Mouse (Mus musculus) heart, adult 11 months (tissue): ENCODE results near the gene Megf11.

Experiments
- DNase-seq: peaks from one replicate; pipeline ENCODE4 v3.0.0; 2022

The Megf11 gene

DNA sequence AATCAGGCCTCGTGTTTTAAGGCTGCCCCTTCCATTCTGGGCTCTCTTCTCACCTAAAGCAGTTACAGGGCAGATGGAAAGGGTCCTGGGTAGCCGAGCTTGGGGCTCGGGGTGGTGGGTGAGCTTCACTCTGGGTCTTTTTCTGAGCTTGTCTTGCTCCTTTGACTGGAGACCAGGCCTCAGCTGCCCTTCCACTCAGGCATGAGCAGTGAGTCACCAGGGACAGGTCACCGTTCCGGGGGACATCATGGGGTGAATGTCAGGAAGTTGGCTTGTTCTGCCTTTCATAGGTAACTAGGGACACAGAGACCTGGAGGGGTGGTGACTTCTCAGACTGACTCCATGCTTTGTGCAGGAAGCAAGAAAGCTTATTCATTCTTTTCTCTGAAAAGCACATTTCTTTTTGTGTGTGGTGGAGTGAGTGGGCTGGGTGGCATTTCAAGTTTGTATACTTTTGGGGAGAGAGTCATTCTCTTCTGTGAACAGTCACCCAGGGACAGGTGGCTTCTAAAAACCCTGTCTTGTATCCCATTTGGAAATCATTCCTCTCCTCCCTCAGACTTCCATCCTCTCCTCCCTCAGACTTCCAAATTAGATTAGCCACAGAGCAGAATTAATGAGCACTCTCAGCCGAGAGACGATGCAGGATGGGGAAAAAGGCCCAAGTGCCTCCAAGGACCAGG lies 10.0 kb downstream of the Megf11 start:
- DNase-seq: peak; percentile 82

DNA sequence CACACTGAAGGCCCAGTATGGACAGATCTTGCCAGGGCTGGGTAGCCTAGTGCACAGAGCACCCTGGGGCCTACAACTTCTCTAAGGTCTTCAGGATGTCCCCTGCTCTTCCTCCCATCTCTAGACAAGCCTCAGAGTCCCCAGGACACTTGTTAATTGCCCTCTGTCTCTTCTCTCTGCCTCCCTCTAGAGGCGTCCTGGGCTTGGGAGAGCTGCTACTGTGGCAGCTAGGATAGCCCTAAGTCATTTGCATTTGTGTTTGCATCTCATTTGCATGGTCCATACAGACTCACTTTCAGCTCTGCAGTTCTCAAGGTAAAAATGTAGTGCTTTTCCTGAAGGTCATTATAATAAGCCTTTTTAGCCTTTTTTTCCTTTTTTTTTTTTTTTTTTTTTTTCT lies 11.7 kb downstream of the Megf11 start:
- DNase-seq: peak; percentile 42

DNA sequence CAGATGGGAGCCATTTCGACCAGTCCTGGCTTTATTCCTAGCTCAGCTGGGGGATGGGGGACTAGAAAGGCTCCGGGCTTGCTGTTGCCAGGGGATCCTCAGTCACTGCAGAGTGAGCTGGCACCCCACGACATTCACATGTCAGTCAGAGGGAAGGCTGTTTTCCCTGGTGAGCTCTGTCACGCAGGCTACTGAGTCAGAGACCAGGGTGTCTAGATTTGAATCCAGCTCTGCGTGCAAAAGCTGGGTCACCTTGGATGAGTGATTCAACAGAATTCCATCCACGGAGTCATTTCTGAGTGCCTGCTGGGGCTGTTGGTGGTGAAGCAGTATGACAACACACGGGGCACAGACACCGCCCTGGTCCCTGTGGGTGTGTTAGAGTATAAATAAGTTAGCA lies 13.7 kb downstream of the Megf11 start:
- peak; percentile 45 for DNase-seq

DNA sequence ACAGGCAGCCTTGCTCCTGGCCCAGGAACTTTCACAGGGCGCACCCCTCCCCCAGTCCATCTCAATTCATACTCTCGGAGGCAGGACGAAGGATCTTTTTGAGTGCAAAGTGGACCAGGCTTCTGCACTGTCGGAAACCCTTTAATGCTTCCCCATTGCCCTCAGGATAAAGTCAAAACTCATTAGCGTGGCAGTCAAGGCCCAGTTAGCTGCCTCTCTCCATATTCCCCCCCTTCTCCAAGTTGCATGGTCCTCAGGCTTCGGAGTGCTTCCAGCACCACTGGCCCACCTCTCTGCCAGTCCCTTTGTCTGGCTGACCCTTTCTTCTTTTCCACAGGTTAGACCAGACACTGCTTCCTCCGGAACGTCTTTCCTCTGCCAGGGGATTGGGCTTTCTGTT lies 16.7 kb downstream of the Megf11 start:
- DNase-seq: peak; percentile 71

DNA sequence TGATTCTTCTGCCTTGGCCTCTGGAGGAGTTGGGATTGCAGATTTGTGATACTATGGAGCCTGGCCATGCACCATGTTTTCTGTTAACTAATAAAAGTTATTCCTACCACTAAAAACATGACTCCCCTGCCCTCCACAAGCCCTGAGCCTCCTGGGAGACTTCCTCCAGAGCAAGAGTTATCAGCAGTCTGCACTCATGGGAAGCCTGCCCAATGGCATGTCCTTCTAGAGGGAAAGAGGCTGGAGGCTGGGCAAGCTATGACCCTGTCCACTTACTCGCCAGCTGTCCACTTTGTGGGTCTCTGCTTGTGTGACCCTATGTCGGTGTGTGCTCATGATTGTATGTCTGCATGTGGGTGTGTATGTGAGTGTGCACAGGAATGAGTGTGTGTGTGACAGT lies 21.4 kb downstream of the Megf11 start:
- peak; percentile 87 for DNase-seq

DNA sequence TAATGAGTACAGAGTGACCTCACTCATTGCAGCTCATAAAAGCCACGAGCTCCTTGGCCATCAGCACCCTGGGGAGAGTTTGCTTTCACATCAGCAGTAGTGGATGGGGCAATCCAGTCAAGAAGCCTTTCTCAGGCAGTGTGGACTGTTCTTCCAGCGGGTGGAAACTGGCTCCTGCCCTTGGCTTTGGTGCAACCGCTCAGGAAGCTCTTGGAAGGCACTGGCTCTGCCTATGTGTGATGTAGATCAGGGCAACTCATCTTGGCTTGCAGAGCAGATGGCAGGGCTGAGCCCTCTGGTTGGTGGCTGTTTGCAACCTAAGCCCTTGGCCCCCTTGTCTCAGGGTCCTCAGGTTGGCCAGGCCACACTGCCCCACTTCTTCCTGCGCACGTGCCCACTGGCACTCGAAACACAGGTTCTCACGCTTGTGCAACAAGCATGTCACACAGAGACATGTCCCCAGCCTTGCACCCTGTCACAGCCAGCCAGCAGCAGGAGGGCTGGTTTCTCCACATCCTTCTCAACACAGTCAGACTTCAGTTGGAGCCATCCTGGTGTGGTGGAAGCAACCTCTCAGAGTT lies 22.1 kb downstream of the Megf11 start:
- peak; percentile 84 for DNase-seq

DNA sequence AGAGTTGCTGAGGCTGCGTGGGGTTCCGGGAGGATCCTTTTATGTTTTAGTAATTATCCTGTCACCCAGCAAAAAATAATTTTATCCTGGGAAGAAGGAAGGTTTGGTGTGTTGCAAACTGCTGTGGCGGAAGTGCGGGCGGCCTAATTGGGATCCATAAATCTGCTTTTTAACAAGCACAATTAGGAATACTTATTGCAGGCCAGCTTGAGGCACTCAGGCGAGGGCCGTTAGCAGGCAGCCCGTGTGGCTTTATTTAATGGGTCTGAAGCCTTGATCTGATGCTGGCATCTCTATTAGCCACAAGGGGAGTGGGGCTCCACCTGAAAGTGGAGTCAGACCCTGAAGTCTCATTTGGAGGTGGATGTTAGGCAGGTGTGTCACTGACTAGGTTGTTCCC lies 23.4 kb downstream of the Megf11 start:
- DNase-seq: peak; percentile 60

DNA sequence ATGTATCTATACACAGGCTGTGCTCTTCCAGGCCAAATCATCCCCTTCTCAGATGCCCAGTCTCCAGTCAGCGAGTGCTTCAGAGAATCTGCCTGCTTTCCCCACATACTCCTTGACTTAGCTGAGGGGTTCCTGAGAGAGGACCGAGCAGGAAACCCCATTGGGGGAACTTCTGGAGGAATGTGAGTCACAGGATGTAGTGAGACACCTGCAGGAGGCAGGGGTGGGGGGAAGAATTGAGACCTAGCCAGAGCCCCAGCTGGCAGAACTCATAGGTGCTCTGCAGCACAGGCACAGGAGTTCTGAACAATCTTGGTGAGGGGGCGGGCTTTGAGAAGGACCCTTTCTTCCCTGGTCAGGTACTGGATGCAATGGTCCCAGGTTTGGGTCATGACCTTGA lies 35.0 kb downstream of the Megf11 start:
- DNase-seq: peak; percentile 74

DNA sequence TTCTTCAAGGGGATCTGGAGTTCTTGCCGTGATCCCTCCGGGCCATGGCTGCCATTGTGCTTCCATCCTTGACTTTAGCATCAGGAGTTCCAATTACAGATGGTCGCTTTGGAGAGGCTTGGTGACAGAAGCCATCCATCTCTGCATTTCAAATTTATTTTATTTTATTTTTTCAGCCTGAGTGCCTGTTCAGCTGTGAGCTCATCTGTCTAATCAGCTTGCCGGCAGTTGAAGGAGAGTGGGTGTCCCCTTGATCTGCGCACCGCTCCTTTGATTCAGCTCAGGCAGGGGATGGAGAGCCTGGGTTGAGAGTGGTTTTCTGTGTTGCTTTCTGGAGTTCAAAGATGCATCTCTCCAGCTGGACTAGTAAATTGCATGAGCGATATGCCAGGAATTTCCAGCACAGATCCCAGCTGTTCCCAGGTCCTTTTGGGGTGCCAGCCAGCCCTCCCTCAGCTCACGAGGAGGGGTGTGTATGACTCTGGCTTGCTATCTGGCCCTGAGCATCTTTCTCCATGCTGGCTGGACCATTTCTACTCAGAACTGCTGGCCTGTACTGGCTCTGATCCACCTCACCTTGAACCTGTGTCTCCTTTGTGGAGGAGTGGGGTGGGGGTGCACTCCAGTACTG lies 36.7 kb downstream of the Megf11 start:
- DNase-seq: peak; percentile 43

DNA sequence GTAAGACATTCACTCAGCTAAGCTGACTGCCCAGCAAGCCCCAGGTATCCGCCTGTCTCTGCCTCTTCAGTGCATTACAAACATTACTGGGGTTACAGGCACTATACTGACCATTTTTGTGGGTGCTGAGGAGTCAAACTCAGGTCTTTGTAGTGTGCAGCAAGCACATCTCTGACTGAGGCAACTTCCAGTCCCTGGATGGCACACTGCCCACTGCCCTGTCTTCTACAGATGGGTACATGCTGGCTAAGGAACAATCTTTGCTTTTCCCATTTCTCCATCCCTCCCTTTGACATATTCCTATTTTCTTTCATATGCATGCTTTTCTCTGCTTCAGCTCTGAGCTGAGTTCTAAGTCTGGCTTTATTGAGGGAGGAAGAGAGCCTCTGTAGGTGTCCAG lies 38.5 kb downstream of the Megf11 start:
- peak; percentile 33 for DNase-seq

DNA sequence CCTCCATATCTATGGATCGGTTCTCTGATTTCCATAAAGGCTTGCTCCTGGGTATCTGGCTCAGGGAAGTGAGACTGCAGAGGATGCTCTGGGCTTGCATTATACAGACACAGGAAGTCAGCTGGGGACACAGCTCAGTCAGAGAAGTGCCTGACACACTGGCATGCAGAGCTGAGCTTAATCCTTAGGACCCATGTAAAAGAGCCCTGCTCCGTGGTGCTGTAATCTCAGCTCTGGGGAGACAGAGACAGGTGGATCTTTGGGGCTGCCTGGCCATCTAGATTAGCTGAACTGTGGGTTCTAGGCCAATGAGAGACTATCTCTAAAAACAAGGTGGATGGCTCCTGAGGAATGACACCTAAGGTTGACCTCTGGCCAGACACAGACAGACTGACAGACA lies 50.7 kb downstream of the Megf11 start:
- DNase-seq: peak; percentile 62

DNA sequence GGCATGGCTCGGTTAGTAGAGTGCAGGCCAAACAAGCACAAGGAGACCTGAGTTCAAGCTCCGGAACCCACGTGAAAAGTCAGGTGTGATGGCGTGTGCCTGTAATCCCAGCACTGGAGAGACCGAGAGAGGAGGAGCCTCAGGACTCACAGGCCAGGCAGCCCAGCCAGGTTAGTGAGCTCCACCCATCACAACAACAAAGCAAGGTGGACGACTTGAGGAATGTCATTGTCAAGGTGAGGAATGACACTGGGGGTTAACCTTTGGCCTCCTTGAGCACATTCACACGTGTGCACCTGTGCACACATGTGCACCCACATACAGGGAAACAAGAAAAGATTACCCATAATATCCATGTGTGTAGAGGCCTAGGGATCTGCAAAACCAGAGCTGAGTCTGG lies 54.7 kb downstream of the Megf11 start:
- DNase-seq: no peak

DNA sequence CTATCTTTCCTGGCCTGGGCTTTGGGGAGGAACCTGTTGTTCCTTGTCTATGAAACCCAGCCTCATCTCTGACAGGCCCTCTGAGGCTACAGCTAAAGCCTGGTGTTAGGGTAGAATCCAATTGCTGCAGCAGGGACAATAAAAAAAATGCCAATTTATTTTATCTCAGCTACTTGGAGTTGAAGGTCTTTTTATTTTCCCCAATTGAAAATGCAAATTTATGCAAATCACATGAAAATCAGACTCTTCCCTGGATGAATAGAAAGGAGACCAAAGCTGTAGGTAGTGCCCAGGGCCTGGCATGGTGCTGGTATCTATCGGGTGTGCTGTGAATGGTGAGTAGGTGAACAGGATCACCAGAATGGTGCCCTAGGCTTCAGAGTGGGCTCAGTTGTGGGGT lies 60.6 kb downstream of the Megf11 start:
- no peak for DNase-seq

DNA sequence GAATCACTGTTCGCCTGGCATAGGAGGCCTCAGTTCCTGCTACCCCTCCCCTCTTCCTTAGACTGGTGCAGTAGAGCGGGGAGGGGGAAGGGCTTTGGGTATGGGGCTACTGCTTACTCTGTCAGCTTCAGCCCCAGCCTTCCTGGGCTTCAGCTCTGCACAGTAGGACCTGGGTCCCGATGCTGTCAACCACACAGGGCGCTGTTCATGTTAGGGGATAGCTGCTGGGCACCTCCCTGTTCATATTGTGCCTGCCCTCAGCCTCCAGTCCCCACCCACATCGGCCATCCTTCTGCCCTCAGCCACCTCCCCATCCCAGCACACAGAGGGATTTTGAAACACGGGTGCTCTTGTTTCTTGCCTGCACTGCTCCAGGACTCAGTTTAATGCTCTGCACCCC lies 61.6 kb downstream of the Megf11 start:
- peak; percentile 87 for DNase-seq

DNA sequence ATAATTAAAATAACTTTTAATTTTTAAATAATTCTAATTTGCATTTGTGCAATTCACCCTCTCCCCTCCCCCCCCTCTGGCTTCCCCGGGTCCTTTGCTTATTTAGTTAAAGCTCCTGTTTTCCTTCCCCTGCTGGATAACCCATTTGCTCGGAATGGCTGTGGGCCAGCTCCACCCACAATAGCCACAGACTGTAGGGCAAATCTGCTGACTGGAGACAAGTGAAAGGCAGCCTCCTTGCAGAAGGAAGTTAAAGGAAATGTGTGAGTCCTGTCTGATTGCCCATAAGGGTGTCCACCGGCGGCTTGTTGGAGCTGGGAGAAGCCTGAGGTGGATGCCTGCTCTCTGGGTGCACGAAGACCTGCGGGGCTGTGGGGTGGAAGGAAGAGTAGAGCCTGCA lies 62.1 kb downstream of the Megf11 start:
- peak; percentile 96 for DNase-seq

DNA sequence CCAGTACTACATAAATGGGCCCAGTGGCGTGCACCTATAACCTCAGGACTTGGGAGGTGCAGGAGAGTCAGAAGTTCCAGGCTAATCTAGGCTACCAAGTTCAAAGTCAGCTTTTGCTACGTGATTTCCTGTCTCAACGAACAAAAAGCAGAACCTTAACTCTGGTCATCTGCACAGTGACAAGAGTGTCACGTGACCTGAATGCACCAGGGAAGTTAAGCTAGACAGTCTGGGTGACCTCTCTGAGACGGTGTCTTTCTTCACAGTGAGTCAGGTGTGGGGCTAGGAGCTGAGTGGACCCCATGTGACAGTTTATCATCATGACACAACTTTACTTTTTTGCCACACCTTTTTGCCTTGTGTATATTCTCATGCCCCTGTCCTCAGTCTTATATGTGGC lies 67.3 kb downstream of the Megf11 start:
- no peak for DNase-seq

DNA sequence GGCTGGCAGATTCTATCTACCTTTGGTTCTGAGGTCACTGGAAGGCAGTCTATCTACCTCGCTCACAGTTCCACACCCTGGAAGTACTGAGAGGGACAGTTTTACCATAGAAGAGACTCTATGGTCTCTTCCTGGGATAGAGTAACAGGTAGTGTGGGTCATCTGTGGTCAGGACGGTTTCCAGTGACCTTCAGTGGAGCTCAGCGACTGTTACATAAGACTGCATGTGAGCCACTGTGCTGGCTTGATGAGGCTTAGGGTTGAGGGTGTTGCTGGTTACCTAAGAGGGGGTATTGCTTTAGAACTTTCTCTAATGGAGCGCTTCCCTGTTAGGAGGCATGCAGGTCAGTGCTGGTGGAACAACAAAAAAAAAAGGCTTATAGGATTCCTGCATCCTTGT lies 68.8 kb downstream of the Megf11 start:
- no peak for DNase-seq

DNA sequence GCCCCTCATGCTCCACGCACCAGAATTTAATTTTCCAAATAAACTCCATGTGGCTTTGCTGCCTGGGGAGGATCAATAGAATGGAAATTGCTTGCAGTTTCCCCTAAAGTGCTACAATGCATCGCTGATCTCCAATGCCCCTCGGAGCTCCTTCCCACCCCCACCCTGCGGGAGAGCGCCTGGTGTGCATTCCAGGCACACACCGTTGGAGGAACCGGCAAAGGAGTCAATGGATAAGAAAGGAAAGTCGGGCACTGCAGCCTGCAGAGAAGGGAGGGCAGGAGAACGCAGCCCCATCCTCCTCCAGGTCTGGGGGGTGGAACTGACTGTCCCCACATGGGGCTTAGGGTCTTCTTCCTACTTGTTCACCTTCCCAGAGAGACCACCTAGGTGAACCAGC lies 70.5 kb downstream of the Megf11 start:
- DNase-seq: no peak

DNA sequence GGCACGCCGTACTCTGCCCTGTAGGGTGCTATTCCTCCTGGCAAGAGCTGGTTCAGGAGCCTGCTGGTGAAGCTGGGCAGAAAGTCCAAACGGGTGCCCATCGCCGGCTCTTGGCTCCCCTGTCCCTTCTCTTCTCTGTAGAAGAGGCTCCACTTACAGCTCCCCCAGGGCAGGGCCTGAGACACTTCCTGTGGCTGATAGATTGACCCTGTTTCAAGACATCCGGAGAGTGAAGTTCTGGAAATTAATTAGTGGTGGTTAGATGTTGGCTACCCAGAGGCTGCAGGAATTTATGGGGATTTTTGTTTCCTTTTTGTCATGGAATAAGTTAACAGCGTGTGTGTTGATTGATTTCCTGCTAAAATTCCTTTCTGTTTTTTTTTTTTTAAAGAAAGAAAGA lies 72.2 kb downstream of the Megf11 start:
- DNase-seq: no peak

DNA sequence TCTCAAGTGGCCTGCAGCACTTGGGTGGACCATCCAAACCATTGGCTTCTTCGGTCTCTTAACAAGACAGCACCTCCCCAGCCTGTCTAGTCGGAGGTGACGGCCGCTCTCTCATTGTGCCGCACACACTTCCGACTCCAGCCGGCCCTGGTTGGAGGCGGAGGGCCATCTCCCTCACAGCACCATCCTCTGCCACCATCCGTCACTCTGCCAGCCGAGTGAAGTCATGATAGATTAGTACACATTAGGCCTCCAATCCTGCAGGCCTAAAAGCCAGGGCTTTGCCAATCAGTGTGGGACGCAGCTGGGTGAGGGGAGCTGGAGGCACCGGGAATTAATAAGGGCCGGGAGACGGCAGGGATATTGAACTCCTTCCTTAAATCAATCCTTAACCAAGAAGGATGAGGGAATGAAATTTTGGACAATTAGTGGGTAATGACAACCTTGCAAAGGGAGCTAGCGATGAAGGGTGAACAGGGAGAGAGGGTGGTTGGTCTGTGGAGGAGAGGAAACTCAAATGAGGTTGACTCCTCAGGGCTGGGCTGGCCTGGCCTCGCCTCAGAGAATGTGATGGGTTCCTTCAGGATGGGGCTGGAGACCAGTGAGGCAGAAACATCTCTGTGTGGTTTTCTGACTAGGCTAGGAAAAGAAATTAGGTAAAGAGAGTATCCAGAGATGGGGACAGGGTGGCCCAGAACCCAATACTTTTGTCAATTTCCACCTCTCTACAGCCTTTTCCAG lies 76.3 kb downstream of the Megf11 start:
- DNase-seq: no peak

DNA sequence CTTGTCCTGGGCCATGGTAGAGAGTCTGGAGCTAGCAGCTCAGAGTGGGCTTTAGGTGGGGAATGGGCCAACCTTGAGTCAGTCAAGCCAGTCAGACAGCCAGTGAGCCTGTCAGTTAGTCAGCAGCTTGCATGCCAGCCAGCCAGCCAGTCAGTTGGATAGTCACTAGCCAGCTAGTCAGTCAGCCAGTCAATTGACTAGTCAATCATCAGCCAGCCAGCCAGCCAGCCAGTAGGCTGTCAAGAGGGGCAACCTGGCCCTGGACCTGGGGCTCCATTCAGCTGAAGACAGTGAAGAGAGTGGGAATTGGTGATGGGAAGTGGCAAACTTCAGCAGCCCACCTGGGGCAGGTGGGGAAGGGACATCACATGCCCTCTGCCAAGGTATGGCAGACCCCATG lies 77.4 kb downstream of the Megf11 start:
- DNase-seq: no peak

DNA sequence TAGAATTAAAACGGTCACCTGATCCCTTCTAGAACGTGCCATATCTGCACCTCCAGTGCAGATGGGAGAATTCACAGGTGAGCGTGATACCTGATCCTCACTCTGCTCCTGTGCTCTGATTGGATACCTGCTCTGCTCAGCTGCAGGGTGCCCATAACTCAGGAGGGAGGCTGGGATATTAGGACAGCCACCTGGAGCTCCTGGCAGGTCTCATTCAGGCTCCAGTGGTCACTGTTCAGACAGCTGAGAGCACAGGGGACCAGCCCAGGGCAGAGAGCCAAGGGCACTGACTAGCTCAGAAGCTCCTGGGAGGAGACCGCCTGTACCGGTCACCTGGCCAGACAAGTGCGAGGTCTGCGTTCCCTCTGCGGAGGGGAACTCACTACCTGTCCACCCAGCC lies 80.7 kb downstream of the Megf11 start:
- DNase-seq: no peak

DNA sequence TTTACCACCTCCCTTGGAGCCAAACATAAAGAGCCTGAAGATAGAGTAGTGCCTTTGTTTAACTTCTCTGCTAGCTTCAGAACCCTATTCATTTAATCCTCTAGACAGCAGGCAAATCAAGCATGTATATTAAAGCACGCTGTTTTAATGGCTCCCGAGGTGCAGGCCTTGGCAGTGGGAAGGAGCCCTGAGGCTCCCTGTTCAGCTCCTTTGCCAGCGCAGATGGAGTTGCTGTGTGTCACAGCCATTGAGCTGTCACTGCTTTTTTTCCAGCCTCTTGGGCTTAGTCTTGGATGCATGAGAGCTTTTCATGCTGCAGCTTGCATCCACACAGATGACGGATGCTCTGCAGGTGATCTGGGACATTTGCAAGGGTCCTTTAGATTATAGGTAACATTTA lies 81.1 kb downstream of the Megf11 start:
- no peak for DNase-seq

DNA sequence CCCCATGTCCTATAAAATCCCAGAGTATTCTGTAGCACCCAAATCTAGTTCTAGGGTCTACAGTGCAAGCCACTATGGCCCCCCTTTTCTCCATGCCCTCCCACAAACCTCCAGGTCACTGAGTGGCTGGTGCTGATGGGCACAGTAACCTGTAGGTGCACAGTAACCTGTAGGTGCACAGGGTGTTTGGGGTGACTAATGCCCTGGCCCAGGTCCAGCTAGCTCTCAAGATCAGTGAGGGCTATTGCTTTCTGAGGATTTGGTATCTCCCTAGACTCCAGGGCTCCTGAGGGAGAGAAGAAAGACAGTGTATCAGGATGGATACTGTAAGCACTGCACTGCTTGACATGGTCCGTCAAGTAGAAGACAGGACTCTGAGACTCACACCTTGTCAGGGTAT lies 85.4 kb downstream of the Megf11 start:
- no peak for DNase-seq
